Mouse (Mus musculus) neural tube, embryonic 13.5 days (tissue): ENCODE measurements around the gene Filip1. TPM values are rescaled to one million over a fixed set of nuclear protein-coding genes. Genes with fewer than 3 reads are reported as not detected.
A peak's percentile ranks its signal among the peaks of the same experiment; 100 is the strongest.

Experiments used
- ATAC-seq: fragments of 200-750 bp; cut with Nextera tagmentation; 2 replicates; pipeline ENCODE4 v1.8.0; 2017; ENCODE audit warnings: low read depth, mild to moderate bottlenecking, moderate TSS enrichment, moderate library complexity
- H3K27ac ChIP-seq: fragments of 300-500 bp; sonication (generic); replicated peaks from 2 replicates; pipeline ENCODE4 v1.5.1; 2015; ENCODE audit warnings: moderate library complexity, mild to moderate bottlenecking, inconsistent platforms
- H3K27me3 ChIP-seq: fragments of 300-500 bp; sonication (generic); 2 replicates; pipeline ENCODE4 v1.6.1; 2015; ENCODE audit warnings: mild to moderate bottlenecking, inconsistent platforms
- H3K36me3 ChIP-seq: fragments of 300-500 bp; sonication (generic); 2 replicates; pipeline ENCODE4 v1.6.1; 2015; ENCODE audit warnings: mild to moderate bottlenecking, inconsistent platforms
- H3K4me1 ChIP-seq: fragments of 300-500 bp; sonication (generic); replicated peaks from 2 replicates; pipeline ENCODE4 v1.6.1; 2015; ENCODE audit warnings: inconsistent platforms
- H3K4me2 ChIP-seq: fragments of 300-500 bp; sonication (generic); 2 replicates; pipeline ENCODE4 v1.6.1; 2015; ENCODE audit warnings: inconsistent platforms, mild to moderate bottlenecking, moderate library complexity
- H3K4me3 ChIP-seq: fragments of 300-500 bp; sonication (generic); 2 replicates; pipeline ENCODE4 v1.5.1; 2015; ENCODE audit warnings: mild to moderate bottlenecking, inconsistent platforms
- H3K9ac ChIP-seq: fragments of 300-500 bp; sonication (generic); 2 replicates; pipeline ENCODE4 v1.6.1; 2015; ENCODE audit warnings: moderate library complexity, mild to moderate bottlenecking, inconsistent platforms
- H3K9me3 ChIP-seq: fragments of 300-500 bp; sonication (generic); 2 replicates; pipeline ENCODE4 v1.6.1; 2016; ENCODE audit warnings: inconsistent platforms
- WGBS: fragments of 180-500 bp; shearing (Covaris S2); methylation state at CpG from one replicate; pipeline ENCODE4 v1.1.7; 2015; 5-methylcytosine and 5-hydroxymethylcytosine counted together
- polyA plus RNA-seq: library from polyadenylated mRNA; unstranded; fragments of >200 nt; fragmentation: Nextera tagmentation; extraction: Ambion mirVana; gene quantifications from 2 replicates; pipeline ENCODE4 v1.2.1, GENCODE M21; 2015

The Filip1 gene
- polyA plus RNA-seq, 1 experiment from 2014 or later = 2.4 TPM

DNA sequence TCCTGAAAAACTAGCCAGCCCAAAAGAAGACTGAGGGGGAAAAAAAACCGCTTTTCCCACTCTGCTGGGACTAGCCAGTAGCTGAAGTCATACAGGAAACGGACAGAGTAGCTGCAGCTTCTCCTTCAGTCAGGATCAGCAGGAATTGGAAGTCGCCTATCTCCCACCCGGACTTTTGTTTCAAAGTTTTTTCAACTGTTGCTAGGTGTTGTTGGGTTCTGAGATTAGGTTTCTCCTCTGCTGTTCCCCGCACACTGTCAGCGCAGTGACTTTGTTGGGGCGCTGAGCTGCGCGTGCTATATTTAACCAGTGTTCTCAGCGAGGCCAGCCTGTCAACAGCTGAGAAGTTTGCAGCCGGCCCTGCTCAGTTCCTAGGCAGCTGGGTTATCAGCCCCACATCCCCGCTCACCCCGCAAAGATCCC, 35.1 kb downstream of the Filip1 start:
- no peak for ATAC-seq
- H3K9ac ChIP-seq = peak overlapping the region; percentile 41; the same call in 1 of the 2 replicates

DNA sequence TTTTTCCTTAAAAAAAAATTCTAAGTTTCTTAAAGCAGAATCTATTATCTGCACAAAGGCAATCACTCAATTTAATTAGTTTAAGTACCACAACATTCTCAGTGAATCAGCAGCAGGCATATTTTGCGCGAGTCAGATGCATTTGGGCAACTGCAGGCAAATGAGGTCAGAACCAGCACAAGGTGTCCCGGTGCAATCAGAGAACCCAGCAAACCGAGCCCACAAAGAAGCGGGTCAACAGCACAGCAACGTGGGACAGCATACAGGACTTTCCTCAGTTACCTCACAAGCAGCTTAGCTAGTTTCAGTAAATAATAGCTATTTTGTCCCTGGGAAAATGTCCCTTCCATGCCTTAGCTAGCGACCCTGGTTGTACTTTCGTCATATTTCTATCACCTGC, 35.9 kb downstream of the Filip1 start:
- Histone ChIP-seq H3K4me2 (peak overlapping the region; percentile 11; the same call in 1 of the 2 replicates), H3K27me3 (no peaks in the 10 kb centered on the region), H3K9ac (no peak overlapping the region), H3K4me1 (peaks cover 10% of the 10 kb centered on the region), H3K9me3 (no peaks in the 10 kb centered on the region), H3K4me3 (no peak overlapping the region), H3K36me3 (no peaks in the 10 kb centered on the region), H3K27ac (no peak overlapping the region)
- 71% methylated on average over 8 of the region's 8 CpGs for WGBS
- no peak for ATAC-seq

More for the DNA sequence above, 35.1 kb downstream of the Filip1 start:
- 12% methylated on average over 13 of the region's 13 CpGs for WGBS
- Histone ChIP-seq H3K4me2 (peak overlapping the region; percentile 52), H3K27me3 (no peaks in the 10 kb centered on the region), H3K4me3 (peak overlapping the region; percentile 25), H3K9me3 (no peaks in the 10 kb centered on the region), H3K27ac (0 out of 2 replicates have a peak overlapping the region, but pooled peaks have one; percentile 42), H3K36me3 (no peaks in the 10 kb centered on the region), H3K4me1 (peaks cover 10% of the 10 kb centered on the region)

DNA sequence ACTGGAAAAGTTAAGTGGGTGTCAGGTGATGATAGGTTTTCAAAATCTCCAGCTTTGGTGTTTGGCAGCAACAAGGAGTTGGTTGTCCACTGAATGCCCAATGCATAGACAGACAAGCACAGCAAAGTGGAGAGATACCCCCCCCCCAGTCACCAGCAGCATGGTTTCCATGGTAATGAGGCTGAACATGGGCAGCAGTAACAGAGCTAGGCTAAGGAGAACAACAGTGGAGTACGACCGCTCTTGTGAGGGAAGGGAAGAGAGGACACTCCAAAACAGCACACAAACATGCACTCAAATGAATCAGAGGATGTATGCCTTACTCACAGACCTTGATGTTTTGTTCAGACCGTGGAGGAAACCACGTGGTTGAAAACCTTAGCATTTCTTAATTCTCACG, 37.5 kb downstream of the Filip1 start:
- Histone ChIP-seq H3K27ac (no peak overlapping the region), H3K9me3 (no peaks in the 10 kb centered on the region), H3K4me1 (peaks cover 10% of the 10 kb centered on the region), H3K9ac (no peak overlapping the region), H3K4me2 (no peak overlapping the region), H3K4me3 (no peak overlapping the region), H3K27me3 (no peaks in the 10 kb centered on the region), H3K36me3 (no peaks in the 10 kb centered on the region)
- no peak for ATAC-seq
- WGBS = 77% methylated on average over 5 of the region's 5 CpGs

DNA sequence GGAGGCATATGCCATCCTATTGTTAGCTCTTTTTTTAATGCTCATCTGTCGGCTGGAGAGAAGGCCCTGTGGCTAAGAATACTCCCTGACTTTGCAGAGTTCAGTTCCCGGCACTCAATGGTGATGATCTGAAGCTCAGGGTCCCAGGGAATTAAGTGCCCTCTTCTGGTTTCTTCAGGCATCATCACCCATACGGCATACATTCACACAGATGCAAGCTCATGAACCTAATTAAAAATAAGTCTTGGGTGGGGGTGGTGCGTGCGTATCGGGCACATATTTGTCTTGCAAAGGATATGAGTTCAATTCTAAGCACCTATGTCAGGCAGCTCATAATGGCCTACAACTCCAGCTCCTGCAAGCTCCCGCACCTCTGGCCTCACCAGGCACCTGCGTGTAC, 39.1 kb downstream of the Filip1 start:
- ATAC-seq = no peak
- peaks cover 10% of the 10 kb centered on the region for H3K4me1 ChIP-seq
- H3K27me3 ChIP-seq = no peaks in the 10 kb centered on the region
- no peak overlapping the region for H3K4me2 ChIP-seq
- no peak overlapping the region for H3K4me3 ChIP-seq
- H3K9me3 ChIP-seq = no peaks in the 10 kb centered on the region
- H3K9ac ChIP-seq = no peak overlapping the region
- no peak overlapping the region for H3K27ac ChIP-seq
- H3K36me3 ChIP-seq = no peaks in the 10 kb centered on the region
- WGBS = 91% methylated on average over 8 of the region's 8 CpGs

DNA sequence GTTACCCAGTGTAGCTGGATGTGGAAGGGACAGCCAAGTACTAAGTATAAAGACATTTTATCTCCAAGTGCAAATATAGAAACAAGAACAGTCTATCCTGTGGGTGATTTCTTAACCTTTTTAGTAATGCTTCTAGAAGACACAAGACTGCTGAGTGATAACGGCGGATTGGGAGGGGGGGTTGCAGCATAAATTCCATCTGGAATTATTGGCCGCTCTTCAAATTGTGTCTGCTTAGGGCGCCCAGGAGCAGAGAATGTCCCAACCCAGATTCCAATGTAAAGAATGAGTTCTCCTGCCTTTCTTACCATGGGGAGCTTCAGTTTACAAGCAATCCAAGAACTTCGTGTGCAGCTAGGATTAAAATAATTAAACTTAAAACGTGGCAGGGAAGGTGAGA, 39.9 kb downstream of the Filip1 start:
- Histone ChIP-seq H3K36me3 (no peaks in the 10 kb centered on the region), H3K27ac (no peak overlapping the region), H3K9me3 (no peaks in the 10 kb centered on the region), H3K4me3 (no peak overlapping the region), H3K4me1 (peaks cover 5% of the 10 kb centered on the region), H3K9ac (no peak overlapping the region), H3K27me3 (no peaks in the 10 kb centered on the region), H3K4me2 (no peak overlapping the region)
- WGBS = 89% methylated on average over 6 of the region's 6 CpGs
- no peak for ATAC-seq

DNA sequence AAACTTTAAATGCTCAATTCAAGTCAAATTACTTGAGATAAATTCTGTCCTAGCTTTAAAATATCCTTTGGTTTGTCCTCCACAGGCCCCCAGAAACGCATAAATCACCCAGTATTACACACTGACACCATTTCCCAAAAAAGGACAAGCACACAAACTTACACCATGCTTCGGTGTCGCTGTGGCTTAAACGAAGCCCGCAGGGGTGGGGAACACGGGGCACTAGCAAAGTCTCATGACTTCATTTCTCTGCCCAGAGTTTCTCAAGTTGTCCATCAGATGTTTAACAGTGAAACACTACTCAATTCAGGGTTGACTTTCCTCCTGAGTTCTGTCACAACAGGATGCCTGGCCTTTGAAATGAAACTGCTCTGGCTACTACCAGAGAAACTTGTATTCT, 41.0 kb downstream of the Filip1 start:
- Histone ChIP-seq H3K4me2 (no peak overlapping the region), H3K27me3 (no peaks in the 10 kb centered on the region), H3K9me3 (no peaks in the 10 kb centered on the region), H3K4me1 (no peaks in the 10 kb centered on the region), H3K9ac (no peak overlapping the region), H3K4me3 (no peak overlapping the region), H3K36me3 (no peaks in the 10 kb centered on the region), H3K27ac (no peak overlapping the region)
- no peak for ATAC-seq
- 83% methylated on average over 6 of the region's 6 CpGs for WGBS

DNA sequence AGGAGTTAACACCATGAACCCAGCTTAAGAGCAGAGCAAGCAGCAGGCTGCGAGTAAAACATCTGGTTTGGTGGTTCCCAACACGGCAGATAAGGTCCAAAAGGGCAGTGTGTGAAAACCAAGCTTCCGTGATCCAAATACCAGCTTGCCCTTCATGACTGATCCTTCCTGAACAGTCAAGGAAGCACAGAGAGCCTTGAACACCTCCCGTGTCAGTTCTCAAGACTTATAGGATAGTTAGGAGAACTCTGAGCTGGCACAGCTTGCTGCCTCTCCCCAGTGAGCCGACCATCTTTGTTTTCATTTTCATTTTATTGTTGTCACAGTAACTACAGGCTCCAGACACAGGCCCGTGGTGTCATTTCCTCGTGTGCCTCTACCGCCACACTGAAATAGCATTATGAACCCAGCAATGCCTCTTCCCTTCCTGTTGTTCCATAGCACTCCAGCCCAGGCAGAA, 42.0 kb downstream of the Filip1 start:
- H3K4me1 ChIP-seq = no peaks in the 10 kb centered on the region
- H3K36me3 ChIP-seq = no peaks in the 10 kb centered on the region
- no peak overlapping the region for H3K4me3 ChIP-seq
- no peaks in the 10 kb centered on the region for H3K9me3 ChIP-seq
- no peak overlapping the region for H3K9ac ChIP-seq
- H3K4me2 ChIP-seq = no peak overlapping the region
- 68% methylated on average over 8 of the region's 8 CpGs for WGBS
- H3K27ac ChIP-seq = no peak overlapping the region
- no peaks in the 10 kb centered on the region for H3K27me3 ChIP-seq
- no peak for ATAC-seq

DNA sequence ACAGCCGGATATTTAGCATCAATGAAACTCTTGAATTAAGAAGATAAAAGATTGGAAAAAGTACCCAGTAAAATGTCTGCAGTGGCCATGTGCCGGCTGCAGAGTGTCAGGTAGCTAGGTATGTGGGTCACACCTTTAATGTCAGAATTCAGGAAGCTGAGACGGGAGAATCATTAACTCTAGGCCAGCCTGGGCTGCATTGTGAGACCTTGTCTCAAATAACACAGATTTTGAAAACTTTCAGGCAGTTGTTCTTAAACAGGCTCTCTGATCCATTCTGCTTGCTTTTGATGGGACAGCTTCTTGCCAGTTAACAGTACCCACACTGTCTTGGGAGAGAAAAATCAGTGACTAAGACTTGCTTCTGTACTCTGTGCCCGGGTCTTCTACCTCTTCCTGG, 43.1 kb downstream of the Filip1 start:
- no peak overlapping the region for H3K9ac ChIP-seq

DNA sequence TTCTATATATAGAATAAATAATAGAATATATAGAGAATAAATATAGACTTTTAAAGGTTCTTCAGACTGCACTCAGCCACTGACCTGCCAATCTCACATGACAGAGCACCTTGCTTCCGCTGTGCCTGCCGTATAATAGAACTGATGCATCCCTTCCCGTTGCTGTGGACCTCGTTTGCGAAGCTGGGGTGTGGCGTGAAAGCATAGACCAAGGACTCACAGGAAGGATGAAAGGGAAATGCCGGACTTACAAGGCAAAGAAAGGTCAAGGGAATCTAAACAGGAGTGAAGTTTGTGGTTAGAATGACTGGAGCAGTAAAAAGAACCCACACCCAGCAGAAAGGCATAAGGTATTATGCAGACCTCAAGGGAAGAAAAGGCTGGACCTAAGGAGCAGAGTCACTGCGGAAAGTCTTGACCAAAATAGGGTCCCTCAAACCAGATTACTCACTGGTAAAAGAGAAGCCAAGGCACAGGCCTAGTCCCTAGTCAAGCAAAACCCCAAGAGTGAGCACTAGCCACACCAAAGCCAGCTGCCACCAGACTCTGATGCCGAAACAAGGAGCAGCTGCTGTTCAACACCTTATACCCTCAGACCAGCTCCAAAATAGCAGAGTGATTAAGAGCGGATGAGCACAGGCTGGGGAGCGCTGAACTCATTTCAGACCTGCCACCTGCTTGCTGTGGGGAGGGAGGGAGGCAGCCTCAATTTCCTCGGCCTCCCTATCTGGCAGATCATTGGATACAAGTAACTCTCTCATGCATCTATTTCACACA, 45.8 kb downstream of the Filip1 start:
- 0 out of 2 replicates have a peak, but pooled peaks cover 2% of the 10 kb centered on the region for H3K4me1 ChIP-seq
- no peaks in the 10 kb centered on the region for H3K36me3 ChIP-seq
- no peaks in the 10 kb centered on the region for H3K27me3 ChIP-seq
- H3K27ac ChIP-seq = no peak overlapping the region
- no peak overlapping the region for H3K4me3 ChIP-seq
- no peak overlapping the region for H3K9ac ChIP-seq
- H3K9me3 ChIP-seq = no peaks in the 10 kb centered on the region
- H3K4me2 ChIP-seq = no peak overlapping the region
- ATAC-seq = no peak
- 86% methylated on average over 12 of the region's 12 CpGs for WGBS

More for the DNA sequence above, 43.1 kb downstream of the Filip1 start:
- no peak for ATAC-seq
- no peak overlapping the region for H3K4me2 ChIP-seq
- no peaks in the 10 kb centered on the region for H3K36me3 ChIP-seq
- no peak overlapping the region for H3K27ac ChIP-seq
- no peak overlapping the region for H3K4me3 ChIP-seq
- no peaks in the 10 kb centered on the region for H3K9me3 ChIP-seq
- no peaks in the 10 kb centered on the region for H3K4me1 ChIP-seq
- WGBS = 87% methylated on average over 4 of the region's 4 CpGs
- H3K27me3 ChIP-seq = no peaks in the 10 kb centered on the region

DNA sequence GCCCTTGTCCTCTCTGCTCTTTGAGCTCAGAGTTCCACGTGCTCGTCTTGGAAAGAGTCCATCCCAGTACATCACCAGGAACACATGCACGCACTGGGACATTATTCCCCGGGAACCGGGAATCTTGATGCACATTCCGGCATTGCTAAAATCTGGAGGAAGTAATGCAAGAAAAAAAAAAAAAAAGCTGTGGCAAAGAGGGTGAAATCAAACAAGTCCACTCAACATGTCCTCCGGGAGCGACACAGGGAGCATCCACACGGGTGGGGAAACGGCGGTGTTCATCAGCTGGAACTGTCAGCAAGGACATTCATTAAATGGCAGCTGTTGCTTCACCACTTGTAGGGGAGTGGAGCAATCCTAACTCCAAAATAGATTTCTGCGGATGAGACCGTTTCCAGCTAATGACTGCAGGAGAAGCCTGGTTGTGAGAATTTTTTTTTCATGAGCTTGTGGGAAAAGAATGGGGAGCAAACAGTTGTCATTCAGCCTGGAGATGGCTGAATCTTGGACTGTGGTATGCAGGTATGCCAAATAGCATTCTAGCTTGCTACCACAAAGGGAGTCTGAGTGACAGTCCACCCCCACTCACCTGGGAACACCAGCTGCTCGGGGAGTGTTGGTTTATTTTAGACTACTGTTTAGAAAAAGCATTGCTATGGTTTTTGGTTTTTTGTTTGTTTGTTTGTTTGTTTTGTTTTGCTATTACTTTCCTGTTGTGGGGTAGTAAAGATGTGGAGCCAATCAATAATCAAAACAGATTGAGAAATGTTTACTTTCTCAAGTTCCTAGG, 46.9 kb downstream of the Filip1 start:
- WGBS = 79% methylated on average over 14 of the region's 14 CpGs
- H3K36me3 ChIP-seq = no peaks in the 10 kb centered on the region
- ATAC-seq = no peak
- no peak overlapping the region for H3K9ac ChIP-seq
- no peaks in the 10 kb centered on the region for H3K9me3 ChIP-seq
- H3K27ac ChIP-seq = no peak overlapping the region
- no peak overlapping the region for H3K4me2 ChIP-seq
- H3K4me3 ChIP-seq = no peak overlapping the region
- 0 out of 2 replicates have a peak, but pooled peaks cover 4% of the 10 kb centered on the region for H3K4me1 ChIP-seq
- no peaks in the 10 kb centered on the region for H3K27me3 ChIP-seq

DNA sequence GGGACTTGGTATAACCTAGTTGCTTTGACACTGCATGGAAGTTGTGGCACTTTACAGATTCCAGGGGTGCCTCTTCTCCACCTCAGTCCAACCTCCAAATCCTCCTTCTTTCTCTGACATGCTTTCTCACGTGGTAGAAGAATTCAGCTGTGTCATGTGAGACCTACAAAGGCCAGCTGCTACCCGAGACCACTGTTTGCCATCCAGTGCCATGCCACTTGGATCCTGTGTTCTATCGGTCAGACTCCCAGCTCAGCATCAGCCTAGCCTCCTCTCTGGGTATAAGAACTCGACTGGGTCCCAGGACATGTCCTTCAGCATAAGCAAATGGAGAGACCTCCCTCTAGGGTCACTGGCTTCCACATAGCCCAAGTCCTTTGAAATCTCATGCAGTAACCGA, 47.6 kb downstream of the Filip1 start:
- no peak overlapping the region for H3K27ac ChIP-seq
- WGBS = 84% methylated on average over 5 of the region's 5 CpGs
- no peak overlapping the region for H3K9ac ChIP-seq
- no peaks in the 10 kb centered on the region for H3K27me3 ChIP-seq
- no peaks in the 10 kb centered on the region for H3K36me3 ChIP-seq
- H3K9me3 ChIP-seq = no peaks in the 10 kb centered on the region
- ATAC-seq = no peak
- H3K4me1 ChIP-seq = 0 out of 2 replicates have a peak, but pooled peaks cover 4% of the 10 kb centered on the region
- no peak overlapping the region for H3K4me2 ChIP-seq
- no peak overlapping the region for H3K4me3 ChIP-seq

DNA sequence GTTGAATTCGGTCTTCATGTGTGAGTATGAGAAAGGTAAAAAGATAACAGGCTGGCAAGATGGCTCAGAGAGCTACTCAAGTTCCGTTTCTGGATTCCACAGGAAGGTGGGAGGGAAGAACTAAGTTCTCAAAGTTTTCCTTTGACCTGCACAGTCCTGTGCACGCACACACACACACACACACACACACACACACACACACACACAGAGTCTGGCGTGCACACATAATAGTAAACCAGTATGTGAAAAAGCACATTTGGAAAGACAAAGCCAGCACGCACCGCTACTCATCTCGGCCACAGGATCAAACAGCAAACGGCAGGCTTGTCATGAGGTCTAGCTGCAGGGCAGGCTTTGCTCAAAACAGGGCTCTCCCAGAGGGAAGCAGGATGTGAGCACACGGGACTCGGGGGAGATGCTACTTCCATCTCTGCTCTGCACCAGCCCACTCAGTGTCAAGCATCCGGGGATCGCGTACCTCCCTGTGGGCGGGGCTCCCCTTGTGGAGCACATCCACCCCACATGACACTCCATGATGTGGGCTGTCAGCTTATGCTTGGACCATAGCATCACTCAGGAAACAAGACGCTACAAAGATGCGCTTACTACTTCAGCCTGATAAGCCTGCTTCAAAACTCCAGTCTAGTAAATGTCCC, 50.9 kb downstream of the Filip1 start:
- Histone ChIP-seq H3K36me3 (no peaks in the 10 kb centered on the region), H3K4me1 (0 out of 2 replicates have a peak, but pooled peaks cover 4% of the 10 kb centered on the region), H3K4me3 (no peak overlapping the region), H3K27me3 (no peaks in the 10 kb centered on the region), H3K27ac (peak overlapping the region; percentile 38; the same call in 1 of the 2 replicates), H3K9ac (0 out of 2 replicates have a peak overlapping the region, but pooled peaks have one; percentile 4), H3K4me2 (peak overlapping the region; percentile 33), H3K9me3 (no peaks in the 10 kb centered on the region)
- peak; percentile 53; the same call in 1 of the 2 replicates for ATAC-seq
- 67% methylated on average over 16 of the region's 16 CpGs for WGBS
